Mouse (Mus musculus): ENCODE results near the gene Pxdn. TPM values are rescaled to one million over a fixed set of nuclear protein-coding genes. Genes with fewer than 3 reads are reported as not detected.

Pxdn gene
- polyA plus RNA-seq (2014; fragmentation: Nextera tagmentation; extraction: Ambion mirVana) = 33.9 and 37.3 TPM in 2 replicates

GRCm38 (mm10) chr12:29937308-29937707 is at the start of gene Pxdn:
TSS of gene Pxdn (plus strand) at chr12:29937608.
- no peaks in the 10 kb centered on the region for H3K9me3 ChIP-seq (ENCODE audit: control insufficient read depth, low read length)
- WGBS = 28% methylated on average over 8 of the region's 8 CpGs
- peak within 1 kb of the TSS; percentile 58; the same call in 1 of the 2 replicates for H3K27ac ChIP-seq (ENCODE audit: low read depth, low read length)
- H3K36me3 ChIP-seq (ENCODE audit: control insufficient read depth, insufficient read depth, low read length) = no peaks in the 10 kb centered on the region
- H3K4me1 ChIP-seq (replicated peaks; ENCODE audit: control insufficient read depth, insufficient read depth, low read length) = no peaks in the 10 kb centered on the region; the same call in 1 of the 2 replicates
- H3K4me3 ChIP-seq (ENCODE audit: low read depth, low read length) = peak within 1 kb of the TSS; percentile 60
- ATAC-seq (replicated peaks; ENCODE audit: low FRiP score) = no peak
- no peak for DNase-seq (ENCODE audit: low spot score)
- peak within 1 kb of the TSS; percentile 56 for H3K9ac ChIP-seq (ENCODE audit: low read depth, low read length)
- H3K4me2 ChIP-seq = peak within 1 kb of the TSS; percentile 56
- H3K27me3 ChIP-seq (replicated peaks; ENCODE audit: control insufficient read depth, insufficient read depth, low read length) = peaks cover 26% of the 10 kb centered on the region

GRCm38 (mm10) chr12:29894669-29895068 is 42.7 kb upstream of the Pxdn start:
- Histone ChIP-seq H3K27me3 (replicated peaks; ENCODE audit: control insufficient read depth, insufficient read depth, low read length) (no peaks in the 10 kb centered on the region), H3K36me3 (ENCODE audit: control insufficient read depth, insufficient read depth, low read length) (no peaks in the 10 kb centered on the region), H3K27ac (ENCODE audit: low read depth, low read length) (no peak overlapping the region), H3K9me3 (ENCODE audit: control insufficient read depth, low read length) (no peaks in the 10 kb centered on the region), H3K9ac (ENCODE audit: low read depth, low read length) (no peak overlapping the region), H3K4me1 (replicated peaks; ENCODE audit: control insufficient read depth, insufficient read depth, low read length) (no peaks in the 10 kb centered on the region), H3K4me2 (no peak overlapping the region), H3K4me3 (ENCODE audit: low read depth, low read length) (no peak overlapping the region)
- ATAC-seq (replicated peaks; ENCODE audit: low FRiP score) = no peak
- no peak for DNase-seq (ENCODE audit: low spot score)
- WGBS = 15% methylated on average over 3 of the region's 3 CpGs

- no peak for DNase-seq (ENCODE audit: low spot score)
Measured at GRCm38 (mm10) chr12:29897533-29898085, 39.8 kb upstream of the Pxdn start.

GRCm38 (mm10) chr12:29904101-29904874 is 33.1 kb upstream of the Pxdn start:
- no peak overlapping the region for H3K9ac ChIP-seq (ENCODE audit: low read depth, low read length)
- no peaks in the 10 kb centered on the region for H3K4me1 ChIP-seq (replicated peaks; ENCODE audit: control insufficient read depth, insufficient read depth, low read length)
- no peaks in the 10 kb centered on the region for H3K9me3 ChIP-seq (ENCODE audit: control insufficient read depth, low read length)
- DNase-seq (ENCODE audit: low spot score) = no peak
- H3K36me3 ChIP-seq (ENCODE audit: control insufficient read depth, insufficient read depth, low read length) = no peaks in the 10 kb centered on the region
- no peak overlapping the region for H3K27ac ChIP-seq (ENCODE audit: low read depth, low read length)
- H3K4me3 ChIP-seq (ENCODE audit: low read depth, low read length) = no peak overlapping the region
- no peak overlapping the region for H3K4me2 ChIP-seq
- no peak for ATAC-seq (replicated peaks; ENCODE audit: low FRiP score)
- 64% methylated on average over 4 of the region's 4 CpGs for WGBS
- H3K27me3 ChIP-seq (replicated peaks; ENCODE audit: control insufficient read depth, insufficient read depth, low read length) = no peaks in the 10 kb centered on the region

More at GRCm38 (mm10) chr12:29897533-29898085, 39.8 kb upstream of the Pxdn start:
- Histone ChIP-seq H3K4me1 (replicated peaks; ENCODE audit: control insufficient read depth, insufficient read depth, low read length) (no peaks in the 10 kb centered on the region), H3K4me3 (ENCODE audit: low read depth, low read length) (no peak overlapping the region), H3K4me2 (no peak overlapping the region), H3K9ac (ENCODE audit: low read depth, low read length) (no peak overlapping the region), H3K9me3 (ENCODE audit: control insufficient read depth, low read length) (no peaks in the 10 kb centered on the region), H3K27me3 (replicated peaks; ENCODE audit: control insufficient read depth, insufficient read depth, low read length) (no peaks in the 10 kb centered on the region), H3K36me3 (ENCODE audit: control insufficient read depth, insufficient read depth, low read length) (no peaks in the 10 kb centered on the region), H3K27ac (ENCODE audit: low read depth, low read length) (no peak overlapping the region)
- ATAC-seq (replicated peaks; ENCODE audit: low FRiP score) = no peak
- 75% methylated on average over 3 of the region's 3 CpGs for WGBS

- H3K9me3 ChIP-seq (ENCODE audit: control insufficient read depth, low read length) = no peaks in the 10 kb centered on the region
- no peaks in the 10 kb centered on the region for H3K4me1 ChIP-seq (replicated peaks; ENCODE audit: control insufficient read depth, insufficient read depth, low read length)
Measured at GRCm38 (mm10) chr12:29907056-29907455, 30.4 kb upstream of the Pxdn start.

GRCm38 (mm10) chr12:29916139-29916538 is 21.3 kb upstream of the Pxdn start:
- H3K4me3 ChIP-seq (ENCODE audit: low read depth, low read length) = no peak overlapping the region
- no peaks in the 10 kb centered on the region for H3K27me3 ChIP-seq (replicated peaks; ENCODE audit: control insufficient read depth, insufficient read depth, low read length)
- H3K9me3 ChIP-seq (ENCODE audit: control insufficient read depth, low read length) = no peaks in the 10 kb centered on the region
- H3K36me3 ChIP-seq (ENCODE audit: control insufficient read depth, insufficient read depth, low read length) = no peaks in the 10 kb centered on the region
- H3K4me2 ChIP-seq = no peak overlapping the region
- DNase-seq (ENCODE audit: low spot score) (no peak), ATAC-seq (replicated peaks; ENCODE audit: low FRiP score) (no peak)
- no peak overlapping the region for H3K9ac ChIP-seq (ENCODE audit: low read depth, low read length)
- H3K27ac ChIP-seq (ENCODE audit: low read depth, low read length) = no peak overlapping the region
- 70% methylated on average over 3 of the region's 3 CpGs for WGBS
- H3K4me1 ChIP-seq (replicated peaks; ENCODE audit: control insufficient read depth, insufficient read depth, low read length) = no peaks in the 10 kb centered on the region

More at GRCm38 (mm10) chr12:29907056-29907455, 30.4 kb upstream of the Pxdn start:
- DNase-seq (ENCODE audit: low spot score) = no peak
- Histone ChIP-seq H3K36me3 (ENCODE audit: control insufficient read depth, insufficient read depth, low read length) (no peaks in the 10 kb centered on the region), H3K4me3 (ENCODE audit: low read depth, low read length) (no peak overlapping the region), H3K9ac (ENCODE audit: low read depth, low read length) (no peak overlapping the region), H3K27ac (ENCODE audit: low read depth, low read length) (no peak overlapping the region), H3K4me2 (no peak overlapping the region), H3K27me3 (replicated peaks; ENCODE audit: control insufficient read depth, insufficient read depth, low read length) (no peaks in the 10 kb centered on the region)
- 37% methylated on average over 2 of the region's 2 CpGs for WGBS
- no peak for ATAC-seq (replicated peaks; ENCODE audit: low FRiP score)

GRCm38 (mm10) chr12:29916807-29917206 is 20.6 kb upstream of the Pxdn start:
- Histone ChIP-seq H3K27me3 (replicated peaks; ENCODE audit: control insufficient read depth, insufficient read depth, low read length) (no peaks in the 10 kb centered on the region), H3K4me2 (no peak overlapping the region), H3K4me1 (replicated peaks; ENCODE audit: control insufficient read depth, insufficient read depth, low read length) (no peaks in the 10 kb centered on the region), H3K9me3 (ENCODE audit: control insufficient read depth, low read length) (no peaks in the 10 kb centered on the region), H3K4me3 (ENCODE audit: low read depth, low read length) (no peak overlapping the region), H3K27ac (ENCODE audit: low read depth, low read length) (no peak overlapping the region), H3K9ac (ENCODE audit: low read depth, low read length) (no peak overlapping the region), H3K36me3 (ENCODE audit: control insufficient read depth, insufficient read depth, low read length) (no peaks in the 10 kb centered on the region)
- ATAC-seq (replicated peaks; ENCODE audit: low FRiP score) (no peak), DNase-seq (ENCODE audit: low spot score) (no peak)
- WGBS = 82% methylated on average over 6 of the region's 6 CpGs

GRCm38 (mm10) chr12:29920298-29920697 is 17.1 kb upstream of the Pxdn start:
- no peak for DNase-seq (ENCODE audit: low spot score)
- WGBS = 84% methylated on average over 7 of the region's 7 CpGs
- Histone ChIP-seq H3K9ac (ENCODE audit: low read depth, low read length) (no peak overlapping the region), H3K27me3 (replicated peaks; ENCODE audit: control insufficient read depth, insufficient read depth, low read length) (no peaks in the 10 kb centered on the region; the same call in 1 of the 2 replicates), H3K4me3 (ENCODE audit: low read depth, low read length) (no peak overlapping the region), H3K9me3 (ENCODE audit: control insufficient read depth, low read length) (no peaks in the 10 kb centered on the region), H3K4me2 (no peak overlapping the region), H3K36me3 (ENCODE audit: control insufficient read depth, insufficient read depth, low read length) (no peaks in the 10 kb centered on the region), H3K4me1 (replicated peaks; ENCODE audit: control insufficient read depth, insufficient read depth, low read length) (no peaks in the 10 kb centered on the region), H3K27ac (ENCODE audit: low read depth, low read length) (no peak overlapping the region)
- ATAC-seq (replicated peaks; ENCODE audit: low FRiP score) = no peak

GRCm38 (mm10) chr12:29921481-29921880 is 15.9 kb upstream of the Pxdn start:
- H3K27me3 ChIP-seq (replicated peaks; ENCODE audit: control insufficient read depth, insufficient read depth, low read length) = no peaks in the 10 kb centered on the region; the same call in 1 of the 2 replicates
- DNase-seq (ENCODE audit: low spot score) (no peak), ATAC-seq (replicated peaks; ENCODE audit: low FRiP score) (no peak)
- 75% methylated on average over 11 of the region's 11 CpGs for WGBS
- H3K4me1 ChIP-seq (replicated peaks; ENCODE audit: control insufficient read depth, insufficient read depth, low read length) = no peaks in the 10 kb centered on the region
- H3K4me2 ChIP-seq = no peak overlapping the region
- H3K9me3 ChIP-seq (ENCODE audit: control insufficient read depth, low read length) = no peaks in the 10 kb centered on the region
- no peak overlapping the region for H3K4me3 ChIP-seq (ENCODE audit: low read depth, low read length)
- no peak overlapping the region for H3K9ac ChIP-seq (ENCODE audit: low read depth, low read length)
- no peak overlapping the region for H3K27ac ChIP-seq (ENCODE audit: low read depth, low read length)
- H3K36me3 ChIP-seq (ENCODE audit: control insufficient read depth, insufficient read depth, low read length) = no peaks in the 10 kb centered on the region
